Mouse (Mus musculus) thymus, postnatal 36 days (tissue): ENCODE measurements around the gene Ttc9c.
"Not testable (repeated sequence)": the region's sequence is repeated elsewhere in the genome, so short reads cannot be mapped to it uniquely, and the experiment has no call there.

Experiments
- DNase-seq, 2 experiments: peaks; one replicate each; pipeline ENCODE4 v3.0.0; 2022; ENCODE audit warnings: mixed read lengths in 2 of 2

Ttc9c gene

DNA sequence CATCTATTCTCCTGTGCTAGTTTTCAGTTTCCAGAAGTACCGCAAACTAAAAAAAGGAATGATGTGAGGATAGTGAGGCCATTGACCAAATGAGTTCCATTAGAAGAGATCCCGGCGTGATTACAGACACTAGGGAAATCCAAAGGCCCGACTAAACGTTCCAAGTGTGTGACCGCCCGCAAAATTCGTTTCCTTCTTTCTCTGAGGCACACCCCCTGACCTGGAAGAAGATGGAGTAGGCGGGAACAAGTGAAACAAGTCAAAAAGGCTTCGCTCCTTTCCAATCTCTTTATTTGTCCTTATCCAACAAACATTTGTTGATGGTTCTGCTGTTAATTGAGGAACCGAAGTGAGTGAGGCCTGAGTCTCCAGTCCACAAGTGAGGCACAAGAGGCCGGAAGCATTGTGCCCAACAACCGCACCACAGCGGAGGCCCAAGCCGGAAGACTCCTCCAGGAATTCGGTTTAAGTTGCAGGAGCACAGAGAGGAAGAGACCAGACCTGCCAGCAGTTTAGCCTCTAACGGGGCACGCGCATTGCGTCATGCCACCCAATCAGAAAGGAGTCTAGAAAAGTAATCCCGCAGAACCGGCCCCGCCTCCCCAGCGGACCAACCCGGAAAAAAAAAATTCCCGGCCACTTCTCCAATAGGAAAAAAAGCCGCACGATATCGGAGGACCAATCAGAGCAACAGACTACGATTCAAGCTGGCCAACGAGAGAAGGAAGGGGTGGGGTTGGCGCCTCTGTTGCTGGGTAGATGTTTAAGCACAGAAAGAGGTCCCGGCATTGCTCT, at the start of gene Ttc9c:
TSS of gene Ttc9c (minus strand) at position 533 of the 795 bp plus-strand sequence.
- peak; percentile 90 to 95 for DNase-seq

DNA sequence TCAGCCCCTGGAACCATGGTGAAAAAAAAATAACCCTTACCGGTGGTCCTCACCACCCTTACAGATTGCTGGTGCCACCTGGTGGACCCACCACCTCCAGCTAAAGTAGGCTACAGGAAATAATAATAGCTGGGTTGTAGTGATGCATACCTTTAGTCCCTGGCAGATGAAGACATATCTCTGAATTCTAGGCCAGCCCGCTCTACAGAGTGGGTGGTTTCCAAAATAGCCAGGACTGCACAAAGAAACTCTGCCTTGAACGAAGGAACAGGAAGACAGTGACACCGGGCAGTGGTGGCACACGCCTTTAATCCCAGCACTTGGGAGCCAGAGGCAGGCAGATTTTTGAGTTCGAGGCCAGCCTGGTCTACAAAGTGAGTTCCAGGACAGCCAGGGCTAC, 45.1 kb upstream of the Ttc9c start:
- DNase-seq, result no peak

DNA sequence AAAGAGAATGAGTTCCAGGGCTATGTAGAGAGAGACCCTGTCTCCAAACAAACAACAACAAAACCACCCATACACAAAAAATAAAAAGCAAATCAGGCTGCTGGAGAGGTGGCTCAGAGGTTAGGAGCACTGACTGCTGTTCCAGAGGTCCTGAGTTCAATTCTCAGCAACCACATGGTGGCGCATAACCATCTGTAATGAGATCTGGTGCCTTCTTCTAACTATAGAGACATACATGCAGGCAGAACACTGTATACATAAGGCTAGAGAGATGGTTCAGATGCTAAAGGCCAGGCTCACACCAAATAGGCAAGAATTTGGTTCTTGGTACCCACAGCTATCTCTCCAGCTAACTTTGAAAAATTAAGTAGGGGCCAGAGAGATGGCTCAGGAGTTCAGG, 39.9 kb upstream of the Ttc9c start:
- DNase-seq, result peak; percentile 52 to 54

DNA sequence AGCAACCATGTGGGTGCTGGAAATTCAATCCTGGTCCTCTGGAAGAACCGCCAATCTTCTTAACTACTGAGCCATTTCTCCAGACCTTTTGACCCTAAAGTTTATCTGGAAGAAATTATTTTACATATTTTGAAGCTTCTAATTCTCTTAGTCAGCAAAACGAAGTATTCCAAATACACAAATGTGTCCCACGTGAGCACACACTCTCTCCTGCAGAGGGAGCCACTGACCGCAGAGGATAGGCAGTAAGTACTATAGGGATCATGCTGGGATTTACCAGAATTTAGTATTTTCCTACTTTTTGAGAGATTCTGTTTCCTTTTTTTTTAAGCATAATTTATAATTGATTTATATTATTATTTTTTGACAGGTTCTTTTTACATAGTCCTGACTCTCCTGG, 38.6 kb upstream of the Ttc9c start:
- DNase-seq, result peak; percentile 41 to 46

DNA sequence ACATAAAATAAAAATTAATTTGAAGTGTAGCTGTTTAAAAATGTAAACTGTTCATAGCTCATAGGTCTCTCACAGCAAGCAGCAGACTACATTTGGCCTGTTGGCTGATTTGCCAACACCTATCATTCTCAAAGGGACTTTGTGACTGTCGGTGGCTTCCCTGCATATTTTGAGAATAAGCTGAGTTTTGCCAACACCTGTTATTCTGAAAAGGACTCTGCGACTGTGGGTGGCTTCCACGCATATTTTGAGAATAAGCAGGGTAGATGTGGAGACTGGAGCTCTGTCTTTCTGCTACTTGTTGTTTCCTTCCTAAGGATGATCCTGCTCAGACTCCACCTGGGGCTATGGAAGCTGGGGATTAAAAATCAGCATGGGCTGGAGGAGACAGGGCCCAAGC, 34.0 kb upstream of the Ttc9c start:
- DNase-seq, result no peak

DNA sequence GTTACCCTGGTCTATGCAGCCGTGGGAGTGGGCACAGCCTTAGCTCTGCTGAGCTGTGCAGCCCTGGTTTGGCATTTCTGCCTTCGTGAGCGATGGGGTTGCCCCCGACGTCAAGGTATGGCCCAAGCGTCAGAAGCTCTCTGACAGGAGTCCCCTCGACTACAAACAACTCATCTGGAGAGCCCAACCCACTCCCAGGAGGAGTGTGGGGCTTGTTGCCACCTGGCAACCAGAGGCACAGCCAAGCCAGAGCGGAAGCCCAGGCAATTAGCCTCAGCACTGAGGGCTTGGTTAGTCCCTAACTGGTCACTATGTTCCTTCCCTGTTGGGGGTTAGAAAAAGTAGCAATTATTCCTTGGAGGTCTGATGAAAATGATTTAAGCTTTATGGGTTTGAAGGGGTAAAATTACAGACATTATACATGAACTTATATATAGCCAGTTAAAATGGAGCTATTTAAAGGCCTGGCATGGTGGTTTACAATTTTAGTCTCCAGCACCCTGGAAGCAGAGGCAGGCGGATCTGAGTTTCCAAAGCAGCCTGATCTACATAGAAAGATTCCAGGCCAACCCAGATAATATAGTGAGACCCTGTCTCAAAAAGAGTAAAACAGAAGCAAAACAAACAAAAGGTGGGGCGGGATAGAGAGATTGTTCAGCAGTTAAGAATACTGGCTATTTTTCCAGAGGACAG, 33.2 kb upstream of the Ttc9c start:
- DNase-seq, result no peak

DNA sequence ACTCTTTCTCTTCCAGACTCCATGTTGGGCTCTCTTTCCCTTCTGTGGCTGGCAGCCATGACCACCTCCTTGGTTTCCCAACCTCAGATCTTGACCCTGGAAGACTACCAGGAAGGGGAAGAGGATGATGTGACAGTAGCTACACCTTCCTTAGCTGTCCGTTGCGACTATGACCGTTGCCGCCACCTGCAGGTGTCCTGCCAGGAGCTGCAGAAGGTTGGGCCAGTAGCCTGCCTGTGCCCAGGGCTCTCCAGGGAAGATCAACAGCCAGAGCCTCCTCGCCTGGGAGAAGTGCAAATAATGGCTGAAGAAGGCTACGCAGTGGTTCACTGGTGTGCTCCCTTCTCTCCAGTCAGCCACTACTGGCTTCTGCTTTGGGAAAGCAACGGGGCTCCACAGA, 32.5 kb upstream of the Ttc9c start:
- no peak for DNase-seq

DNA sequence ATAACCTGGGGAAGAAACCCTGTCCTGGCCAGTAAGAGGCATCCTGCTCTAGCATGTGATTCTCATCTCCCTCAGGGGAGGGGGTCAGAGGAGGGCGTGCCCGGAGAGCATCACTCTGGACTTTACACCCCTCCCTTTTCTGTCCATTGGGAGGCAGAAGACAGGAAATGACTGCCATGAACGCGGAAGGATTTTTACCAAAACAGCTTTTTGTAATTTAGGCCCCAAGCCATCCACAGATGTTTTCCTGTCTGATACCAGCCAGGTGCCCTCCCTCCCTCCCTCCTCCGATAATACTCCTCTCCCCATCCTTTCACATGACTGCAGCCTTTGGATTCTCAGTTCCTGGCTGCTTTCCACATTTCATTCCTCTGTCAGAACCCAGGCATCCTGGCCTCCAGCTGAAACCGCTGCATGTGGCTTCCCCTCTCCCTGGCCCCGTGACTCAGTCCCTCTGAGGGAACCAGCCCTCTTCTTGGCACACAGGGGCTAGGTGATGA, 31.3 kb upstream of the Ttc9c start, which contains the start of gene Lrrn4cl:
TSS of gene Lrrn4cl (plus strand) at position 367 of the 500 bp plus-strand sequence.
- DNase-seq, result no peak

DNA sequence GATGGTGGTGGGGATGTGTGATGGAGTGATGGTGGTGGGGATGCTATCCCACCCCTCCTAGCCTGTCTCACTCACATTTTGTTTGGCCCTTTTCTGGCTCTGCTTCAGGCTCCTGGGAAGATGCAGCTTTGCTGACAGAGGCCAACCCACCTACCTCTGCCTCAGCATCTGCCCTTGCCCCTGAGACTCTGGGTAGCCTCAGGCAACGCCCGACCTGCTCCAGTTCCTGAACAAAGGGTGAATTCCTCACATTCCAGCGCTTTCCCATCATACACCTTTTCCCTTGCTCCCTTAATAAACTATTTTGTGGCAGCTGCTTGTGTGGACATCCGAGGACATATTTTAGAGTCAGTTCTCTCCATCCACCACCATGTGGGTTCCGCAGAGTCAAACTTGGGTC, 29.2 kb upstream of the Ttc9c start:
- no peak for DNase-seq

DNA sequence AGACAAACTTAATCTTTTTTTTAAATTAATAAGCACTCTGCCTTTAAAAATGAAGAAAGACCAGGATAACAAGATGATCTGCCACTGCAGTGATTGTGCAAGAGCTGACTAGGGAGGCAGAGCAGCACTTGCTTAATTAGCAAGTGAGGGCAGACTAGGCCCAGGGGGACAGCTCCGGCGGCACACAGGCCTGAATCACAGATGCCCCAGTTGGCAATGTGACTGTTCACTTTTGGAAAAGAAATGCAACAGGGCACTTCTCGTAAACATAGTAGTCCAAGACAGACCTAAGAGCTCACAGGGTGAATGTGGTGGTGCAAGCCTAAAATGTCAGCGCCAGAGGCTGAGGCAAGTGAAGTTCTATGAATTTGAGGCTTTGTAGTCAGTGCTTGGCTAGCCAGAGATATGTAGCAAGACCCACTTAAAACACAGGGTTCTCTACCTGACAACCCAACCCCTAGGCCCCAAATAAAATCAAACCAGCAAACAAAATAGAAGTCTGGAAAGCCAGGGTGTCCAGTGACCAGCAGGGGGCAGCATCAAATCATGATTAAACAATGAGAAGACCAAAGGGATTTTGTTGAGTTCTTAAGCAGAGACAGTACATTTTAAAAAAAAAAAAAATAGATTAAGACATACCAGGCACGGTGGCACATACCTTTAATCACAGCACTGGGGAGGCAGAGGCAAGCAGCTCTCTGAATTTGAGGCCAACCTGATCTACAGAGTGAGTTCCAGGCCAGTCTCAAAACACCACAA, 25.4 kb upstream of the Ttc9c start:
- peak; percentile 61 to 72 for DNase-seq

DNA sequence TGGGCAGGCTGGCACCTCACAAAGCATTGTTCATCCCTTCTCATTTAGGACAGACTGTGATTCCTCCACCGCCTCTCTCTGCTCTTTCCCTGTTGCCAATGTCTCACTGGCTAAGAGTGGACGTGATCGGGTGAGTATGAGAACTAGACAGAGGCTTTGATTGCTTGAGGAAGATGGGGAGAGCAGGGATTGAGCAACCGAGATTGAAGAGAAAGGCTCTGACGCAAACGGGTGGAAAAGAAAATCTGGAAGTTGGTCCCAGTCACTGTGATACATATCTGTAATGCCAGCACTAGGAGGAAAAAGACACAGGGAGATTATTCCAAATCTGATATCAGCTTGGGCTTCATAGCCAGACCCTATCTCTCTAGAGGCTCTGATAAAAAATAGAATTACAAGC, 23.8 kb upstream of the Ttc9c start:
- no peak for DNase-seq

DNA sequence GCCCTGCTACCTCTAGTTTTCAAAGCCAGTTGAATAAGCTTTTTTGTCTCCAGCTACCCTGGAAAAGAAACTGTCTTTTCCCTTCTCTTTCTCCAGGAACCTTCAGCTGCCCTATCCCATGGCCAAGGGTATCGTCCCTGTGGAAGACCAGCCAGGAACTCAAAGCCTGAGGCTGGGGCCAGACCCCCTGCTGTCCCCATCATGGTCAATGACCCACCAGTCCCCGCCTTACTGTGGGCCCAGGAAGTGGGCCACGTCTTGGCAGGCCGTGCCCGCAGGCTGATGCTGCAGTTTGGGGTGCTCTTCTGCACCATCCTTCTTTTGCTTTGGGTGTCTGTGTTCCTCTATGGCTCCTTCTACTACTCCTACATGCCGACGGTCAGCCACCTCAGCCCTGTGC, 21.9 kb upstream of the Ttc9c start:
- DNase-seq, result no peak

DNA sequence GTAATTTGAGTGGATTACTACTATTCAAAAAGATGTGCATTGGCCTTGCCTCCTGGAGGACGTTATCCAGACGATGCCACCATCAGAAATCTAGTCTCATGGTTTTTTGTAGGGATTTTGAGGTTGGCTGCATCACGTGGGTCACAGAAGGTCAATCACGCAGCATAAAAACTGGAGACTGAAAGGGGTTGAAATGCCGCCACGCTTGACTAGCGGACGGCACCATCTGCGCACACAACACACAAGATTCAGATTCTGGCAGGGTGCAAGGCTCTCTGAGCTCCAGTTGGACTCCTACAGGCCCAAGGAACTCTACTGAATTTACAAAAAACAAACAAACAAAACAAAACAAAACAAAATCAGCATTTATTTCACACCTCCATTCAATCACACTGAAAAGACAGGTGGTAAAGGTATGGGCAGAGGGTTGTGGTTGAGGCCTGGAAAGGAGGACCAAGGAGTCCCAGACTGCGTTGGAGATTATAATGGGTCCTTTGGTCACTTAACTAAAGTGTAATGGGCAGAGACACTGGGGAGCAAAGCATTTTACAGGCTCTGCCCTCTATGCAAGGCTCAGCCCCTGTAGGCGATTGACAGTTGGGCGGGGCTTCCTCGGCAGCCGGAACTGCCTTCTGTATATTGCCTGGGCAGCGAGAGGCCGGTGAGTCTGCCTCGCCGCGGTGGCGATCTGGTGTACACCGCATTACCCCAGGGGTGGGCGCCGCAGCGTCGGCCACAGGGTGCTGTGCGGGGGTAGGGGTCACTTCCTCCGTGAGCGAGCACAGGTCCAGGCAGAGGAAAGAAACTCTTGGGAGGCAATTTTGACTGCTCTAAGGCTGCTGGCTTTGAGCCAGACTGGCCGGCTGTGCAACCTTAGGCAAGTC, 21.0 kb upstream of the Ttc9c start:
- peak; percentile 63 to 68 for DNase-seq

DNA sequence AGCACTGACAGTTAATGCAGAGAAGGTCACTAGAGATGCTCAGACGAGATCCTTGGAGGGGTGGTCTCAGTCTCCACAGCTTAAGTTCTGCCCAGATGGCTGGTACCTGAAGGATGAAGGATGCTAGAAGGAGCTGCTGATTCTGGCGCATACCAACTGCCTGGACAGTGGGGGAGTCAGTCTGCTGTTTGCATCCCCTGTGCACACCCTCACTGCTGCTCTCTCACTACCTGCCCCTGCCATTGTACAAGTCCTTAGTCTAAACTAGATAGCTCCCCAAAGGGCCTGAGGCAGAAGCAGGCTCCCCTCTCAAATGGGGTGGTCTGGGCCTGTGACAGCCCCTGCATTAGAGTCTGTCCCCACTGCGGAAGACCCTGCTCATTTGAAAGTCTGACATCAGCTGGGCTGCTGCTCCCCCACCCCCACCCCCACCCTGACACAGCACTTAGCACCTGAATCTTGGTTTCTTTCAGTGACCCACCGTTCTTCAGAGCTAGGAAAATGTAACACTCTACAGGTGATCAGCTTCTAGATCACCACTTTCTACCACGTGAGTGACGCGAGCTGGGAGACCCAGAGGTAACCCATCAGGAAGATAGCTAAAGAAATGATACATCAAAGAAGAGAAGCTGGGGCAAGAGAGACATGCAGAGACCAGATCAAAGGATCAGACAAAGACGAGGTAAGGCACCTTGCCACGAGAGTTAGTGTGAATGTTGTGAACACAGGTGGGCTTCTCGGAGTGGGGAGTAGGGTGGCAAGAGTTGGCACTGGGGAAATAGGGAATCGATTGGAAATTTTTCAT, 20.2 kb upstream of the Ttc9c start, which contains the start of gene Gng3:
TSS of gene Gng3 (minus strand) at position 92 of the 805 bp plus-strand sequence.
- DNase-seq, result no peak

DNA sequence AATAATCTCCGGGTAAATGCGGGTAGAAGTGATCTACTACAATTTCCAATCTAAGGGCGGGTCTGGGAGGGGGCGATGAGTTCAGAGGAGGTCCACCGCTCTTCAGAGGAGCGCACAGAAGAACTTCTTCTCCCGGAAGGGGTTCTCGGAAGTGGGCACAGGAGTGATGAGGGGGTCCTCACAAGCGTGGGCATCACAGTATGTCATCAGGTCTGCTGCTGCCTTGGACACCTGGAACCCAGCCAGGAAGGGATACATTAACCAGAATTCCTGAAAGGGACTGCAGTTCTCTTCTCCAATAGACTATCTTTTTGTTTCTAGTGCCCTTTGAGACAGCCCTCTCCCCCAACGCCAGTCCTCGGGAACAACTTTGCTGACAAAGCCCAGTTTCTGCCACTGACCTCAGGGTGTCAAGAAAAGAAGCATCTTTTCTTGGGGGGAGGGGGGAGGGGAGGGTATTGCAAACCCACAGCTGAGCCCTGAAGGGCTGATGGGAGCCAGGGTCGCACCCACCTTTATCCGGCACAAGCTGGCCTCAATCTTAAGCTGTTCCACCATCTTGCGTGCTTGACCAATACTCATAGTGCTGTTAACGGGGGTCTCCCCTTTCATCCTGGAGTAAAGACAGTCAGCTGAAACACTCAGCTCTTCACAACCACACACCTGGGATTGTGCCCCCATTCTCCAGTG, 19.1 kb upstream of the Ttc9c start:
- no peak for DNase-seq

DNA sequence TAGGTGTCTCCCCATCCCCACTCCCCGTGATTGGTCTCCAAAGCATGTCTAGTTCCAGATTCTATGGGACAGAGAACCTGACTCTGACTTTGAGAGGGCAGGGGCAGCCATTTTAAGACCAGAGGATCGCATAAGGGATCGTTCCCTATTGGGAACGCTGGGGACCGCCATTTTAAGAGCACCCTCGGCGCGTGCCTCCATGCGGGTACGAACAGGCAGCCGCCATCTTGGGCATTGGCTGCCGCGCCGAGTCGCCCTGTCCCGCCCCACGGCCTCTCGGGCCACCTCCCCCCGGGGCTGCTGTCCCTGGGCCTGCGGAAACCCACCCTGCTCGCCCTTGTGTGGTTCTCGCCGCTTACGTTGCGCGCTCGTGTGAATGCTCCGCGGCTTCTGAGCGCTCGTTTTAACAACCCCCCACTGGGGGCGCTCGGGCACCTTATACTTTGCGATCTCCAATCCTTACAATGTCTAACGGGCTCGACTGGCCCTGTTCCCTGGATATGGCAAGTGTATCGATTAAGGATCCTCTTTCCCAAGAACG, 18.2 kb upstream of the Ttc9c start, which contains the start of gene Bscl2:
TSS of gene Bscl2 (plus strand) at position 217 of the 541 bp plus-strand sequence.
- DNase-seq, result peak; percentile 81 to 85

DNA sequence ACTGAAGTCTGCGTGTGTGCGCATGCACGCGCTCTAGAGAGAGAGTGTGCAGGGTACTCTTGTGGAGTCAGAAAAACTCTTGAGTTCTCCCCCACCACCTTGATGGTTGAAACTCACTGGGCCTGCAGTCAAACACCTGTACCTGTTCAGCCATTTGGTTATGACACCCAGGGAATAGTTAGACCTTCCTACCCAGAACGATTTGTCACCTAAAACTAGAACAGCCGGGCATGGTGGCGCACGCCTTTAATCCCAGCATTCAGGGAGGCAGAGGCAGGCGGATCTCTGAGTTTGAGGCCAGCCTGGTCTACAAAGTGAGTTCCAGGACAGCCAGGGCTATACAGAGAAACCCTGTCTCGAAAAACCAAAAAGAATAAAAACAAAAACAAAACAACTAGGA, 17.2 kb upstream of the Ttc9c start:
- DNase-seq, result not testable (repeated sequence)

DNA sequence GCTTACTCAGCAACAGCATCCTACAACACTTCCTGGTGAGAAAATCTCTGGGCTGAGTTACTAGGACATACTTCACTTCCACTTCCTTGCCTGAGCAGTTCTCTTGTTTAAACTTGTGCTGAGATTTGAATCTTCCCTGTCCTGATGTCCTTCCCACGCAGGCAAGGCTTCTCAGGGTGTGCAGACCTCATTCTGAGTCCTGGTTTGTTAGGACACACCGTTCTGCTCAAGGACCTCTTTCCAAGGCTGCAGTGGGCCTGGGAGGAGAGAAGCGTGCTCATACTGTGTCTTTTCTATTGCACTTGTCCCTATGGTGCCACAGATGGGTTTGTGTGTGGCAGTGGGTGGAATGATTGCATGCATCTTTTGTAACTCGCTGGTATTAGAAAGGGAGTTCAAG, 13.8 kb upstream of the Ttc9c start:
- no peak for DNase-seq

DNA sequence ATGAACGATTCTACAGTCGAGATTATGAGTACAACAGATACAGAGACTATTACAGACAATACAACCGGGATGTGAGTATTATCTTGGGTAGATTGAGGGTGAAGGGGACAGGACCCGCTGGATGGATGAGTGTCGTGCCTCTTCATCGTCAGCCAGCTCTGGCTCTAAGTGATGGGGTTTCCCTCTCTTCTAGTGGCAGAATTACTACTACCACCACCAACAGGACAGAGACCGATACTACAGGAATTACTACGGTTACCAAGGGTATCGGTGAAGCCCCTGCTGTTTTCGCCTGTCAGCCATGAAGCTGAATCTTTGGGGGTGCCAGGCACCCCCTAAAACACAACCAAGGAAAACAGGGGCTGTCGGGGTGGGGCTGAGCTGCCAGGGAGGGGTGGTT, 12.1 kb upstream of the Ttc9c start:
- no peak for DNase-seq

DNA sequence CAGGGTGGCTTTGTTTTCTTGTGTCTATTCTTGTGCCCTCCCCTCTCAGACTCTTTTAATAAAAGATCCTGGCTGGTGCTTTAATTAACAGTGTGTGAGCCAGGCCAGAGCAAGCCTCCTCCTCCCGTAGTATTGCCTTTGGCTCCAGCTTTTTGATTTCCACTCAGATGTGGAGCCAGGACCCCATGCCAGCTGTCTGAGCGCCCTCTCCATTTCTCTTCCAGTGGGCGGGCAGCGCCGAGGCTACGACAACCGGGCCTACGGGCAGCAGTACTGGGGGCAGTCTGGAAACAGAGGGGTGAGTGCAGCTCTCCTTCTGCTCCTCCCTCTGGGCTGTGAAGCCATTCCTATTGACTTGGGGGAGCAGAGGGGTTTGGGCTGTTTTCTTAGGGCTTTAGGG, 11.5 kb upstream of the Ttc9c start:
- DNase-seq, result no peak
